ENCODE assay signal across 10 mouse cellular contexts in genomic region chr8:44694861-44695260, GRCm38 (mm10).
DNase-seq lines count a peak whose midpoint lies in the region; ATAC-seq and TF ChIP-seq lines count a peak whose summit lies in the region.
"Had no signal": no experiment of that assay in that cellular context is flagged by ENCODE, and none has a peak within 500 bp of the region (broad histone marks: within the 10 kb centered on the region; RNA-seq: fewer than 3 reads in every experiment).

No protein-coding gene starts in this region.

- peak; percentile 32 to 40 for DNase-seq in cerebellum, adult 2 months
- DNase-seq in cerebellum, adult 11-12 months, result no peak
- DNase-seq in left cerebral cortex, postnatal 14 days (ENCODE audit: low spot score in 2 of 2), result peak; percentile 15 to 31
- DNase-seq in left cerebral cortex, postnatal 10 days (ENCODE audit: extremely low spot score in 1 of 2, low spot score in 2 of 2), result no peak
- peak; percentile 28 to 49 for DNase-seq in cerebellum, postnatal 25 days
- peak; percentile 22 to 31 for DNase-seq in heart, postnatal 14 days
- no peak for DNase-seq in layer of hippocampus, postnatal 10 days (ENCODE audit: low spot score in 2 of 2)
- DNase-seq: kidney, postnatal 10 days; liver, postnatal 0 days had no signal

- no peak for ATAC-seq in megakaryocyte, adult 5-6 weeks (ENCODE audit: poor library complexity, severe bottlenecking)
- ATAC-seq: liver, postnatal 0 days had no signal

- 24% methylated on average over 9 of the region's 9 CpGs for WGBS in cerebellum, adult 2 months

- TF ChIP-seq POLR2A in cerebellum, adult 2 months (IDR thresholded peaks at IDR 0.05; ENCODE audit: borderline replicate concordance, insufficient read depth, low read length), result no peak

- H3K4me3 ChIP-seq in cerebellum, adult 2 months (replicated peaks; ENCODE audit: insufficient read depth, low read depth, low read length), result no peak overlapping the region

- intact Hi-C loops in left cerebral cortex, postnatal 14 days (cut with DNase I), result no loop called here
- intact Hi-C loops in left cerebral cortex, postnatal 10 days (cut with DNase I), result no loop called here
- intact Hi-C loops in heart, postnatal 14 days (cut with DNase I), result loop anchor here (5.0 kb wide), 1 partner anchor 242 kb away; the partner anchor contains the start of gene Fat1

- no peak overlapping the region; the same call in 1 of the 2 replicates for H3K27ac ChIP-seq in cerebellum, adult 2 months (ENCODE audit: insufficient read depth, low read length)

- H3K27me3 ChIP-seq in cerebellum, adult 2 months (ENCODE audit: control insufficient read depth, insufficient read depth, low read length), result no peaks in the 10 kb centered on the region

- peaks cover 34% of the 10 kb centered on the region for H3K4me1 ChIP-seq in cerebellum, adult 2 months (ENCODE audit: control insufficient read depth, insufficient read depth, low read length)

- no peak for TF ChIP-seq CTCF in cerebellum, adult 2 months (IDR thresholded peaks at IDR 0.05; ENCODE audit: borderline replicate concordance, insufficient read depth, low read depth, low read length)

Comparison
In these comparisons a context has a peak if more than half of its experiments do, and no peak if none do; other contexts are left out.
1. DNase-seq: peak in cerebellum, adult 2 months (2 of 2), left cerebral cortex, postnatal 14 days (2 of 2), cerebellum, postnatal 25 days (2 of 2) and heart, postnatal 14 days (2 of 2); none in cerebellum, adult 11-12 months (single experiment), left cerebral cortex, postnatal 10 days (0 of 2) and layer of hippocampus, postnatal 10 days (0 of 2).